ENCODE assay signal across 23 mouse cellular contexts in genomic region chr7:44570989-44571388, GRCm38 (mm10). TPM values are rescaled to one million over a fixed set of nuclear protein-coding genes. Genes with fewer than 3 reads are reported as not detected.
DNase-seq lines count a peak whose midpoint lies in the region; ATAC-seq and TF ChIP-seq lines count a peak whose summit lies in the region.
"Had no signal": no experiment of that assay in that cellular context is flagged by ENCODE, and none has a peak within 500 bp of the region (broad histone marks: within the 10 kb centered on the region; RNA-seq: fewer than 3 reads in every experiment).

No protein-coding gene starts in this region.

- TF ChIP-seq POLR2A in kidney, adult 2 months (IDR thresholded peaks at IDR 0.05; ENCODE audit: low read depth, low read length), result no peak

- no peak for ATAC-seq in kidney, embryonic 15.5 days (replicated peaks; ENCODE audit: low FRiP score)
- no peak for ATAC-seq in lung, postnatal 0 days
- ATAC-seq in intestine, postnatal 0 days, result no peak
- no peak for ATAC-seq in CD4-positive, CD25-positive, alpha-beta regulatory T cell, adult 4 months
- ATAC-seq: activated CD4-positive, CD25-positive, alpha-beta regulatory T cell, adult 4 months; forebrain, embryonic 16.5 days; Patski had no signal

- no peak for TF ChIP-seq EP300 in lung, postnatal 0 days (IDR thresholded peaks at IDR 0.05)

- 0 out of 2 replicates have a peak overlapping the region, but pooled peaks have one; percentile 15 for H3K27ac ChIP-seq in kidney, embryonic 15.5 days
- no peak overlapping the region; the same call in 1 of the 2 replicates for H3K27ac ChIP-seq in kidney, adult 2 months (ENCODE audit: insufficient read depth, low read depth, low read length)
- peak overlapping the region; percentile 72; the same call in 1 of the 2 replicates for H3K27ac ChIP-seq in lung, postnatal 0 days (ENCODE audit: low read length)
- no peak overlapping the region for H3K27ac ChIP-seq in intestine, postnatal 0 days (ENCODE audit: low read depth, low read length)
- H3K27ac ChIP-seq: embryonic facial prominence, embryonic 13.5 days; forebrain, embryonic 12.5 days; heart, embryonic 15.5 days; hindbrain, embryonic 13.5 days had no signal

- H3K4me3 ChIP-seq in kidney, embryonic 15.5 days (replicated peaks), result no peak overlapping the region
- no peak overlapping the region for H3K4me3 ChIP-seq in kidney, adult 2 months (ENCODE audit: insufficient read depth, low read depth, low read length)
- H3K4me3 ChIP-seq in lung, postnatal 0 days (ENCODE audit: low read depth, low read length), result no peak overlapping the region
- peak overlapping the region; percentile 20; the same call in 1 of the 2 replicates for H3K4me3 ChIP-seq in E14TG2a.4 (replicated peaks; ENCODE audit: low read length)
- H3K4me3 ChIP-seq in intestine, postnatal 0 days (ENCODE audit: low read depth, low read length), result no peak overlapping the region
- H3K4me3 ChIP-seq: embryonic facial prominence, embryonic 13.5 days; forebrain, embryonic 12.5 days; heart, embryonic 15.5 days; hindbrain, embryonic 13.5 days had no signal

- no peak overlapping the region for H3K4me2 ChIP-seq in kidney, embryonic 15.5 days
- no peak overlapping the region for H3K4me2 ChIP-seq in lung, postnatal 0 days (replicated peaks; ENCODE audit: low read depth, low read length)
- H3K4me2 ChIP-seq in intestine, postnatal 0 days (replicated peaks; ENCODE audit: low read depth), result no peak overlapping the region
- H3K4me2 ChIP-seq: embryonic facial prominence, embryonic 13.5 days; forebrain, embryonic 12.5 days; heart, embryonic 11.5 days; heart, embryonic 15.5 days; hindbrain, embryonic 13.5 days had no signal

- no peaks in the 10 kb centered on the region for H3K9me3 ChIP-seq in kidney, embryonic 15.5 days (replicated peaks)
- no peaks in the 10 kb centered on the region for H3K9me3 ChIP-seq in lung, postnatal 0 days (ENCODE audit: low read length)
- no peaks in the 10 kb centered on the region for H3K9me3 ChIP-seq in E14TG2a.4 (ENCODE audit: low read length)
- no peaks in the 10 kb centered on the region for H3K9me3 ChIP-seq in intestine, postnatal 0 days (ENCODE audit: control insufficient read depth)
- H3K9me3 ChIP-seq: embryonic facial prominence, embryonic 13.5 days; forebrain, embryonic 12.5 days; heart, embryonic 15.5 days; hindbrain, embryonic 13.5 days had no signal

- no peak overlapping the region for H3K9ac ChIP-seq in kidney, embryonic 15.5 days
- H3K9ac ChIP-seq in lung, postnatal 0 days (replicated peaks; ENCODE audit: low read depth), result no peak overlapping the region
- no peak overlapping the region for H3K9ac ChIP-seq in intestine, postnatal 0 days (ENCODE audit: low read depth, low read length)
- H3K9ac ChIP-seq: embryonic facial prominence, embryonic 13.5 days; forebrain, embryonic 12.5 days; heart, embryonic 15.5 days; hindbrain, embryonic 13.5 days had no signal

- peaks cover 4% of the 10 kb centered on the region; the same call in 1 of the 2 replicates for H3K4me1 ChIP-seq in kidney, embryonic 15.5 days
- H3K4me1 ChIP-seq in kidney, adult 2 months (ENCODE audit: control insufficient read depth, insufficient read depth, low read length), result no peaks in the 10 kb centered on the region
- no peaks in the 10 kb centered on the region for H3K4me1 ChIP-seq in lung, postnatal 0 days (ENCODE audit: insufficient read depth, low read depth, low read length)
- H3K4me1 ChIP-seq in E14TG2a.4 (replicated peaks; ENCODE audit: low read depth, low read length), result peaks cover 51% of the 10 kb centered on the region
- H3K4me1 ChIP-seq in intestine, postnatal 0 days (replicated peaks; ENCODE audit: control insufficient read depth, insufficient read depth, low read length), result no peaks in the 10 kb centered on the region
- H3K4me1 ChIP-seq: embryonic facial prominence, embryonic 13.5 days; heart, embryonic 15.5 days; hindbrain, embryonic 13.5 days had no signal

- DNase-seq in kidney, adult 2 months, result no peak
- DNase-seq in lung, postnatal 0 days (ENCODE audit: low spot score), result no peak
- no peak for DNase-seq in lung, postnatal 36 days
- DNase-seq in A20 (ENCODE audit: low read depth, low spot score), result peak; percentile 80
- DNase-seq: adrenal gland, adult 8-10 months; cerebellum, adult 18-20 months; cerebellum, adult 9-11 months; cerebellum, postnatal 36 days; gastrocnemius, postnatal 10 days; heart, adult 18-20 months; heart, postnatal 14 days had no signal

- no peaks in the 10 kb centered on the region for H3K36me3 ChIP-seq in kidney, embryonic 15.5 days
- H3K36me3 ChIP-seq in kidney, adult 2 months (ENCODE audit: control insufficient read depth, insufficient read depth, low read length), result no peaks in the 10 kb centered on the region
- no peaks in the 10 kb centered on the region for H3K36me3 ChIP-seq in lung, postnatal 0 days (ENCODE audit: insufficient read depth, low read length)
- no peaks in the 10 kb centered on the region for H3K36me3 ChIP-seq in E14TG2a.4 (ENCODE audit: insufficient read depth, low read length)
- H3K36me3 ChIP-seq in intestine, postnatal 0 days (ENCODE audit: control insufficient read depth, insufficient read depth), result no peaks in the 10 kb centered on the region
- H3K36me3 ChIP-seq: embryonic facial prominence, embryonic 13.5 days; forebrain, embryonic 12.5 days; heart, embryonic 15.5 days; hindbrain, embryonic 13.5 days had no signal

- WGBS in kidney, embryonic 15.5 days, result 87% methylated on average over 6 of the region's 6 CpGs
- 72% methylated on average over 6 of the region's 6 CpGs for WGBS in kidney, adult 2 months
- 68% methylated on average over 6 of the region's 6 CpGs for WGBS in lung, postnatal 0 days
- WGBS in intestine, postnatal 0 days, result 77% methylated on average over 6 of the region's 6 CpGs

- no peak for TF ChIP-seq CTCF in kidney, adult 2 months (conservative IDR thresholded peaks at IDR 0.05; ENCODE audit: insufficient read depth, insufficient read length, low read depth, low read length)
- no peak for TF ChIP-seq CTCF in lung, postnatal 0 days (IDR thresholded peaks at IDR 0.05)
- TF ChIP-seq CTCF in E14TG2a.4 (conservative IDR thresholded peaks at IDR 0.05; ENCODE audit: low read length), result no peak
- TF ChIP-seq CTCF in intestine, postnatal 0 days (IDR thresholded peaks at IDR 0.05; ENCODE audit: low read depth), result no peak

- H3K27me3 ChIP-seq in kidney, embryonic 15.5 days, result peaks cover 10% of the 10 kb centered on the region
- H3K27me3 ChIP-seq in kidney, adult 2 months (replicated peaks; ENCODE audit: control insufficient read depth, insufficient read depth, low read length), result no peaks in the 10 kb centered on the region
- no peaks in the 10 kb centered on the region for H3K27me3 ChIP-seq in lung, postnatal 0 days (replicated peaks; ENCODE audit: insufficient read depth, low read length)
- no peaks in the 10 kb centered on the region for H3K27me3 ChIP-seq in E14TG2a.4 (ENCODE audit: insufficient read depth, low read length)
- no peaks in the 10 kb centered on the region; the same call in 1 of the 2 replicates for H3K27me3 ChIP-seq in intestine, postnatal 0 days (replicated peaks; ENCODE audit: control insufficient read depth, insufficient read depth, low read length)
- H3K27me3 ChIP-seq: embryonic facial prominence, embryonic 13.5 days had no signal

RNA-seq across cellular contexts. Expression of gene Napsa, which starts 1.2 kb away (rescaled TPM):
- 30.3 and 33.2 TPM in 2 replicates for polyA plus RNA-seq in kidney, embryonic 15.5 days (2015; fragmentation: Nextera tagmentation; extraction: Ambion mirVana)
- polyA plus RNA-seq in kidney, adult 2 months (2012; rRNA removed), result 4,402 and 6,941 TPM in 2 replicates
- 824 and 832 TPM in 2 replicates for polyA plus RNA-seq in lung, postnatal 0 days (2015; fragmentation: Nextera tagmentation; extraction: Ambion mirVana)
- polyA plus RNA-seq in intestine, postnatal 0 days (2015; fragmentation: Nextera tagmentation; extraction: Ambion mirVana), result 0.99 and 1.1 TPM in 2 replicates
- 1 to 10 TPM in 1 of 2 experiments, under 1 TPM in 1; 0.52 to 6.7 TPM for polyA plus RNA-seq in CD4-positive, CD25-positive, alpha-beta regulatory T cell, adult 4 months (2017; shearing (Covaris generic))

RNA-seq across cellular contexts. Expression of gene Nr1h2, which starts 17.2 kb away (rescaled TPM):
- 74.6 and 76.8 TPM in 2 replicates for polyA plus RNA-seq in kidney, embryonic 15.5 days (2015; fragmentation: Nextera tagmentation; extraction: Ambion mirVana)
- 136 and 159 TPM in 2 replicates for polyA plus RNA-seq in kidney, adult 2 months (2012; rRNA removed)
- polyA plus RNA-seq in lung, postnatal 0 days (2015; fragmentation: Nextera tagmentation; extraction: Ambion mirVana), result 74.8 and 84.3 TPM in 2 replicates
- polyA plus RNA-seq in intestine, postnatal 0 days (2015; fragmentation: Nextera tagmentation; extraction: Ambion mirVana), result 71.3 and 73.9 TPM in 2 replicates
- 10 to 100 TPM; 42.2 to 57.7 TPM for polyA plus RNA-seq in CD4-positive, CD25-positive, alpha-beta regulatory T cell, adult 4 months (2017; shearing (Covaris generic))

RNA-seq across cellular contexts. Expression of gene Kcnc3, which starts 19.5 kb away (rescaled TPM):
- 0.17 and 0.30 TPM in 2 replicates for polyA plus RNA-seq in kidney, embryonic 15.5 days (2015; fragmentation: Nextera tagmentation; extraction: Ambion mirVana)
- polyA plus RNA-seq in kidney, adult 2 months (2012; rRNA removed), result 19.1 and 20.6 TPM in 2 replicates
- polyA plus RNA-seq in lung, postnatal 0 days (2015; fragmentation: Nextera tagmentation; extraction: Ambion mirVana), result 3.8 TPM in 2 replicates
- 0.20 TPM in 2 replicates for polyA plus RNA-seq in intestine, postnatal 0 days (2015; fragmentation: Nextera tagmentation; extraction: Ambion mirVana)
- polyA plus RNA-seq in CD4-positive, CD25-positive, alpha-beta regulatory T cell, adult 4 months (2017; shearing (Covaris generic)), result under 1 TPM in 1 of 2 experiments, not detected in 1; 0.42 TPM
- polyA plus RNA-seq: activated CD4-positive, CD25-positive, alpha-beta regulatory T cell, adult 4 months had no signal

RNA-seq across cellular contexts. Expression of gene Pold1, which starts 22.3 kb away (rescaled TPM):
- 95.4 and 101 TPM in 2 replicates for polyA plus RNA-seq in kidney, embryonic 15.5 days (2015; fragmentation: Nextera tagmentation; extraction: Ambion mirVana)
- 12.7 and 14.2 TPM in 2 replicates for polyA plus RNA-seq in kidney, adult 2 months (2012; rRNA removed)
- polyA plus RNA-seq in lung, postnatal 0 days (2015; fragmentation: Nextera tagmentation; extraction: Ambion mirVana), result 13.5 and 17.5 TPM in 2 replicates
- polyA plus RNA-seq in intestine, postnatal 0 days (2015; fragmentation: Nextera tagmentation; extraction: Ambion mirVana), result 16.8 and 18.3 TPM in 2 replicates
- 10 to 100 TPM; 18.4 to 45.5 TPM for polyA plus RNA-seq in CD4-positive, CD25-positive, alpha-beta regulatory T cell, adult 4 months (2017; shearing (Covaris generic))

RNA-seq across cellular contexts. Expression of gene Spib, which starts 39.1 kb away (rescaled TPM):
- polyA plus RNA-seq in kidney, embryonic 15.5 days (2015; fragmentation: Nextera tagmentation; extraction: Ambion mirVana), result 0.16 TPM in 1 of 2 replicates, not detected in the other
- 0.88 and 8.3 TPM in 2 replicates for polyA plus RNA-seq in kidney, adult 2 months (2012; rRNA removed)
- 0.72 and 1.2 TPM in 2 replicates for polyA plus RNA-seq in lung, postnatal 0 days (2015; fragmentation: Nextera tagmentation; extraction: Ambion mirVana)
- polyA plus RNA-seq in intestine, postnatal 0 days (2015; fragmentation: Nextera tagmentation; extraction: Ambion mirVana), result 0.17 and 0.33 TPM in 2 replicates
- polyA plus RNA-seq in CD4-positive, CD25-positive, alpha-beta regulatory T cell, adult 4 months (2017; shearing (Covaris generic)), result 1 to 10 TPM in 1 of 2 experiments, under 1 TPM in 1; 0.11 to 4.2 TPM
- polyA plus RNA-seq: forebrain, embryonic 12.5 days; forebrain, embryonic 16.5 days; heart, embryonic 11.5 days; hindbrain, embryonic 13.5 days had no signal

Comparison
In these comparisons a context has a peak if more than half of its experiments do, and no peak if none do; other contexts are left out.
1. H3K27ac ChIP-seq: peak in kidney, embryonic 15.5 days (single experiment) and lung, postnatal 0 days (single experiment); none in kidney, adult 2 months (single experiment) and intestine, postnatal 0 days (single experiment).
2. RNA of gene Napsa, which starts 1.2 kb away (polyA plus RNA-seq): 4,402 to 6,941 TPM in kidney, adult 2 months and 824 to 832 TPM in lung, postnatal 0 days; 30.3 to 33.2 TPM in kidney, embryonic 15.5 days, 0.52 to 6.7 TPM in CD4-positive, CD25-positive, alpha-beta regulatory T cell, adult 4 months and 0.99 to 1.1 TPM in intestine, postnatal 0 days; every median in the first group is over 10 times any median in the second.